ENCODE assay signal across 32 mouse cellular contexts in the genomic region with DNA sequence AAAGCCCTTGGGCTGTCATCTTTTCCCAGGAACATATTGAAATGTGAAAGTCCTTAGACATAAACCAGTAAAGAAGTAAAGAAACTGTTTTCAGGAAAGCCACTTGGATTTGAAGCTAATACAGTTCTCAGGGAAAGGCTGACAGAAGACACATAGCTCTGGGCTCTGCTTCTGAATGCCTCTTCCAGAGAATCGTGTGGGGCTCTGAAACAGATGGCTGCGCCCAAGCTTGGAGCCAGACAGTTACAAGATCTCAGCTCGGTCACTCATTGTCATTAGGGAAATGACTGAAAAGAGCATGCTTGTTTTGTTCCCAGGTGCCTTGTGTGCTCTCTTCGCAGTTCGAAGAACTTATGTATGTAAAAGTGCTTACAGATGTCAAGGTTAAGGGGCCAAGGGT. TPM values are rescaled to one million over a fixed set of nuclear protein-coding genes. Genes with fewer than 3 reads are reported as not detected.
DNase-seq lines count a peak whose midpoint lies in the region; ATAC-seq and TF ChIP-seq lines count a peak whose summit lies in the region.
"Had no signal": no experiment of that assay in that cellular context is flagged by ENCODE, and none has a peak within 500 bp of the region (broad histone marks: within the 10 kb centered on the region; RNA-seq: fewer than 3 reads in every experiment).

No protein-coding gene starts in this region.

- DNase-seq in cerebellum, postnatal 14 days: peak; percentile 37 to 58
- DNase-seq in cerebellum, adult 11-12 months: no peak
- peak; percentile 43 for DNase-seq in embryonic facial prominence, embryonic 11.5 days (ENCODE audit: low spot score)
- DNase-seq in embryonic facial prominence, embryonic 10.5 days (ENCODE audit: low spot score): no peak
- peak; percentile 9 for DNase-seq in hindbrain, postnatal 0 days (ENCODE audit: low spot score)
- peak; percentile 11 for DNase-seq in brain, embryonic 14.5 days (ENCODE audit: low read depth)
- DNase-seq: adrenal gland, postnatal 10 days; adrenal gland, postnatal 36 days; B cell, adult 2 months; cerebellum, adult 18-20 months; cerebellum, adult 9-11 months; embryo, embryonic 11 days; gastrocnemius, postnatal 10 days; gastrocnemius, postnatal 36 days; heart, adult 2 months; heart, postnatal 14 days; heart, postnatal 4 days; kidney, adult 11 months; kidney, adult 8-10 months had no signal

- no peak for TF ChIP-seq POLR2A in brain, embryonic 14.5 days (IDR thresholded peaks at IDR 0.05; ENCODE audit: borderline replicate concordance, extremely low read depth, insufficient read depth, insufficient read length, poor library complexity, severe bottlenecking)

- H3K27me3 ChIP-seq in embryonic facial prominence, embryonic 11.5 days (ENCODE audit: control insufficient read depth, insufficient read depth, low read length): no peaks in the 10 kb centered on the region
- H3K27me3 ChIP-seq in embryonic facial prominence, embryonic 10.5 days (replicated peaks; ENCODE audit: low read depth, poor library complexity, severe bottlenecking): no peaks in the 10 kb centered on the region
- no peaks in the 10 kb centered on the region for H3K27me3 ChIP-seq in hindbrain, postnatal 0 days (ENCODE audit: insufficient read depth, low read length)
- H3K27me3 ChIP-seq in hindbrain, embryonic 12.5 days: no peaks in the 10 kb centered on the region
- H3K27me3 ChIP-seq: CH12.LX; embryonic facial prominence, embryonic 13.5 days; forebrain, embryonic 15.5 days; heart, embryonic 13.5 days; hindbrain, embryonic 15.5 days; intestine, embryonic 15.5 days had no signal

- H3K36me3 ChIP-seq in embryonic facial prominence, embryonic 11.5 days (replicated peaks; ENCODE audit: control insufficient read depth, insufficient read depth, low read depth, low read length): no peaks in the 10 kb centered on the region
- H3K36me3 ChIP-seq in embryonic facial prominence, embryonic 10.5 days (replicated peaks): no peaks in the 10 kb centered on the region
- H3K36me3 ChIP-seq in hindbrain, postnatal 0 days (ENCODE audit: insufficient read depth, low read length): no peaks in the 10 kb centered on the region
- no peaks in the 10 kb centered on the region for H3K36me3 ChIP-seq in hindbrain, embryonic 12.5 days
- H3K36me3 ChIP-seq: embryonic facial prominence, embryonic 13.5 days; forebrain, embryonic 15.5 days; G1E; heart, embryonic 10.5 days; heart, embryonic 13.5 days; hindbrain, embryonic 15.5 days; intestine, embryonic 15.5 days had no signal

- TF ChIP-seq CTCF in hindbrain, postnatal 0 days (IDR thresholded peaks at IDR 0.05; ENCODE audit: low read depth): no peak
- TF ChIP-seq CTCF in brain, embryonic 14.5 days (IDR thresholded peaks at IDR 0.05; ENCODE audit: borderline replicate concordance, extremely low read depth, insufficient read depth, insufficient read length): no peak

- 48% methylated on average over 5 of the region's 5 CpGs for WGBS in embryonic facial prominence, embryonic 11.5 days
- 60% methylated on average over 5 of the region's 5 CpGs for WGBS in embryonic facial prominence, embryonic 10.5 days
- WGBS in hindbrain, postnatal 0 days: 49% methylated on average over 5 of the region's 5 CpGs
- WGBS in hindbrain, embryonic 12.5 days: 62% methylated on average over 5 of the region's 5 CpGs

- no peaks in the 10 kb centered on the region for H3K4me1 ChIP-seq in embryonic facial prominence, embryonic 11.5 days (ENCODE audit: control insufficient read depth, insufficient read depth, low read length)
- no peaks in the 10 kb centered on the region for H3K4me1 ChIP-seq in embryonic facial prominence, embryonic 10.5 days
- H3K4me1 ChIP-seq in hindbrain, postnatal 0 days (ENCODE audit: insufficient read depth, low read length): no peaks in the 10 kb centered on the region
- no peaks in the 10 kb centered on the region for H3K4me1 ChIP-seq in hindbrain, embryonic 12.5 days
- H3K4me1 ChIP-seq: embryonic facial prominence, embryonic 13.5 days; heart, embryonic 10.5 days; heart, embryonic 13.5 days; hindbrain, embryonic 15.5 days; intestine, embryonic 15.5 days had no signal

- H3K27ac ChIP-seq in embryonic facial prominence, embryonic 11.5 days (replicated peaks; ENCODE audit: low read depth, low read length): no peak overlapping the region
- H3K27ac ChIP-seq in embryonic facial prominence, embryonic 10.5 days (replicated peaks): no peak overlapping the region
- no peak overlapping the region for H3K27ac ChIP-seq in hindbrain, postnatal 0 days
- no peak overlapping the region for H3K27ac ChIP-seq in hindbrain, embryonic 12.5 days
- H3K27ac ChIP-seq: embryonic facial prominence, embryonic 13.5 days; forebrain, embryonic 15.5 days; heart, adult 2 months; heart, embryonic 10.5 days; heart, embryonic 13.5 days; hindbrain, embryonic 15.5 days; intestine, embryonic 15.5 days had no signal

- H3K4me3 ChIP-seq in embryonic facial prominence, embryonic 11.5 days (ENCODE audit: low read depth, low read length): no peak overlapping the region
- H3K4me3 ChIP-seq in embryonic facial prominence, embryonic 10.5 days: no peak overlapping the region
- no peak overlapping the region for H3K4me3 ChIP-seq in hindbrain, postnatal 0 days (ENCODE audit: low read length)
- no peak overlapping the region for H3K4me3 ChIP-seq in hindbrain, embryonic 12.5 days
- H3K4me3 ChIP-seq: embryonic facial prominence, embryonic 13.5 days; erythroblast, embryonic 14.5 days; forebrain, embryonic 15.5 days; heart, adult 2 months; heart, embryonic 10.5 days; heart, embryonic 13.5 days; hindbrain, embryonic 15.5 days; intestine, embryonic 15.5 days had no signal

- ATAC-seq in embryonic facial prominence, embryonic 11.5 days (replicated peaks; ENCODE audit: insufficient number of reproducible peaks, low FRiP score, low TSS enrichment, low read depth): no peak
- no peak for ATAC-seq in hindbrain, postnatal 0 days
- ATAC-seq in hindbrain, embryonic 12.5 days (ENCODE audit: low FRiP score): no peak
- ATAC-seq: forebrain, embryonic 15.5 days; intestine, embryonic 15.5 days; Patski had no signal

- no peak overlapping the region for H3K4me2 ChIP-seq in embryonic facial prominence, embryonic 11.5 days (ENCODE audit: low read depth, low read length)
- H3K4me2 ChIP-seq in hindbrain, postnatal 0 days (ENCODE audit: low read depth, low read length): no peak overlapping the region
- H3K4me2 ChIP-seq in hindbrain, embryonic 12.5 days (replicated peaks): no peak overlapping the region
- H3K4me2 ChIP-seq: embryonic facial prominence, embryonic 13.5 days; heart, embryonic 13.5 days; hindbrain, embryonic 15.5 days; intestine, embryonic 15.5 days had no signal

- H3K9ac ChIP-seq in embryonic facial prominence, embryonic 11.5 days (replicated peaks; ENCODE audit: low read length): no peak overlapping the region
- H3K9ac ChIP-seq in hindbrain, postnatal 0 days (replicated peaks; ENCODE audit: low read length): no peak overlapping the region
- no peak overlapping the region for H3K9ac ChIP-seq in hindbrain, embryonic 12.5 days
- H3K9ac ChIP-seq: embryonic facial prominence, embryonic 13.5 days; forebrain, embryonic 15.5 days; heart, embryonic 13.5 days; hindbrain, embryonic 15.5 days; intestine, embryonic 15.5 days had no signal

- H3K9me3 ChIP-seq in embryonic facial prominence, embryonic 11.5 days (replicated peaks; ENCODE audit: control insufficient read depth, low read length): no peaks in the 10 kb centered on the region
- no peaks in the 10 kb centered on the region for H3K9me3 ChIP-seq in embryonic facial prominence, embryonic 10.5 days
- no peaks in the 10 kb centered on the region for H3K9me3 ChIP-seq in hindbrain, postnatal 0 days (ENCODE audit: low read length)
- no peaks in the 10 kb centered on the region for H3K9me3 ChIP-seq in hindbrain, embryonic 12.5 days (replicated peaks)
- H3K9me3 ChIP-seq: embryonic facial prominence, embryonic 13.5 days; forebrain, embryonic 15.5 days; G1E; heart, embryonic 10.5 days; heart, embryonic 13.5 days; hindbrain, embryonic 15.5 days; intestine, embryonic 15.5 days had no signal

RNA-seq across cellular contexts. Expression of a gene that starts 43.7 kb away (rescaled TPM):
- 0.53 and 0.84 TPM in 2 replicates for polyA plus RNA-seq in embryonic facial prominence, embryonic 11.5 days (2014; fragmentation: Nextera tagmentation; extraction: Ambion mirVana)
- polyA plus RNA-seq in embryonic facial prominence, embryonic 10.5 days (2016; fragmentation: Nextera tagmentation; extraction: Ambion mirVana): 0.36 and 0.72 TPM in 2 replicates
- 0.42 and 3.0 TPM in 2 replicates for total RNA-seq in hindbrain, postnatal 0 days (2014; rRNA removed)
- polyA plus RNA-seq in hindbrain, postnatal 0 days (2015; fragmentation: Nextera tagmentation; extraction: Ambion mirVana): 0.97 and 1.3 TPM in 2 replicates
- polyA plus RNA-seq in hindbrain, embryonic 12.5 days (2016; fragmentation: Nextera tagmentation; extraction: Ambion mirVana): 1.7 and 1.8 TPM in 2 replicates
- polyA plus RNA-seq in brain, embryonic 14.5 days (2012; rRNA removed): 2.2 and 2.5 TPM in 2 replicates
- total RNA-seq: common myeloid progenitor, adult 5-6 weeks; gastrocnemius, postnatal 10 days; gastrocnemius, postnatal 36 days; granulocyte monocyte progenitor cell, adult 5-6 weeks; heart, postnatal 14 days had no signal
- polyA plus RNA-seq: erythroblast, embryonic 14.5 days; G1E had no signal

RNA-seq across cellular contexts. Expression of a gene that starts 43.8 kb away (rescaled TPM):
- polyA plus RNA-seq in embryonic facial prominence, embryonic 11.5 days (2014; fragmentation: Nextera tagmentation; extraction: Ambion mirVana): 38.5 and 40.2 TPM in 2 replicates
- 33.7 and 35.6 TPM in 2 replicates for polyA plus RNA-seq in embryonic facial prominence, embryonic 10.5 days (2016; fragmentation: Nextera tagmentation; extraction: Ambion mirVana)
- 31.7 and 68.1 TPM in 2 replicates for total RNA-seq in hindbrain, postnatal 0 days (2014; rRNA removed)
- 44.2 and 45.4 TPM in 2 replicates for polyA plus RNA-seq in hindbrain, postnatal 0 days (2015; fragmentation: Nextera tagmentation; extraction: Ambion mirVana)
- 40.0 and 41.3 TPM in 2 replicates for polyA plus RNA-seq in hindbrain, embryonic 12.5 days (2016; fragmentation: Nextera tagmentation; extraction: Ambion mirVana)
- 21.1 and 24.7 TPM in 2 replicates for polyA plus RNA-seq in brain, embryonic 14.5 days (2012; rRNA removed)

RNA-seq across cellular contexts. Expression of a gene that starts 55.0 kb away (rescaled TPM):
- 0.74 and 0.77 TPM in 2 replicates for polyA plus RNA-seq in embryonic facial prominence, embryonic 11.5 days (2014; fragmentation: Nextera tagmentation; extraction: Ambion mirVana)
- polyA plus RNA-seq in embryonic facial prominence, embryonic 10.5 days (2016; fragmentation: Nextera tagmentation; extraction: Ambion mirVana): 0.24 and 0.37 TPM in 2 replicates
- 1.8 and 2.3 TPM in 2 replicates for total RNA-seq in hindbrain, postnatal 0 days (2014; rRNA removed)
- polyA plus RNA-seq in hindbrain, postnatal 0 days (2015; fragmentation: Nextera tagmentation; extraction: Ambion mirVana): 1.2 and 1.3 TPM in 2 replicates
- 1.4 TPM in 2 replicates for polyA plus RNA-seq in hindbrain, embryonic 12.5 days (2016; fragmentation: Nextera tagmentation; extraction: Ambion mirVana)
- polyA plus RNA-seq in brain, embryonic 14.5 days (2012; rRNA removed): 0.34 and 1.5 TPM in 2 replicates
- polyA plus RNA-seq: erythroblast, embryonic 14.5 days had no signal

Comparison
In these comparisons a context has a peak if more than half of its experiments do, and no peak if none do; other contexts are left out.
1. DNase-seq: peak in cerebellum, postnatal 14 days (2 of 2), embryonic facial prominence, embryonic 11.5 days (single experiment), hindbrain, postnatal 0 days (single experiment) and brain, embryonic 14.5 days (single experiment); none in cerebellum, adult 11-12 months (single experiment) and embryonic facial prominence, embryonic 10.5 days (single experiment).